7 mouse cellular contexts compared by ENCODE assay signal in the genomic region with DNA sequence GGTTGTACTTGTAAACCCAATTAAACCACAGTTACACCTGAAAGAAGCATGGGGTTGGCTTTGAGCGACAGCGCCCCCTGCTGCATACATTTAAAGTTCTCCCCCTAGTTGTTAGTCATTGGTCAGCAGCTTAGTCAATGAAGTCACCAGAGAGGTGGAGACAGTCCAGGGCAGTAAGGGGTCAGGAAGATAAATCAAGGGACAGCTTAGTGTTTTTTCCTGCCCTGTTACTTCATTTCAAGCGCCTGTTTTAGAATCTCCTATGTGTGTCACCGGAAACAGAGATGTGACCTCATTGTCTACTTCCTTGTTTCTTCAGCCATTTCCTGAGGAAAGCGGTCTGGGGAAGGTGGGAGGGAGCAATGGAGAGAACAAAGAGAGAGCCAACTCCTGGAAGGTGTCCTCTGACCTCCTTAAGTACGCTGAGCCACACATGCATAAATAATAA. TPM values are rescaled to one million over a fixed set of nuclear protein-coding genes. Genes with fewer than 3 reads are reported as not detected.
DNase-seq lines count a peak whose midpoint lies in the region; ATAC-seq lines count a peak whose summit lies in the region.

No protein-coding gene starts in this region.

- peak; percentile 63; the same call in 1 of the 2 replicates for ATAC-seq in erythroblast, adult 5-6 weeks (replicated peaks; ENCODE audit: low FRiP score, poor library complexity, severe bottlenecking)
- ATAC-seq in inflammation-experienced regulatory T-cells, adult 6 months = peak; percentile 58
- peak; percentile 60; the same call in 1 of the 2 replicates for ATAC-seq in liver, embryonic 15.5 days (ENCODE audit: insufficient read depth)

- no peak overlapping the region for H3K27ac ChIP-seq in liver, embryonic 15.5 days (replicated peaks)

- H3K27me3 ChIP-seq in liver, embryonic 15.5 days = no peaks in the 10 kb centered on the region

- no peaks in the 10 kb centered on the region for H3K9me3 ChIP-seq in liver, embryonic 15.5 days (replicated peaks)

- peak; percentile 79 for DNase-seq in urinary bladder, postnatal 14 days (ENCODE audit: low spot score)
- DNase-seq in urinary bladder, adult 2 months (ENCODE audit: low spot score) = no peak
- DNase-seq in adrenal gland, postnatal 14 days = peak; percentile 90
- DNase-seq in spleen, adult 18-20 months = peak; percentile 57 to 80

- H3K4me1 ChIP-seq in liver, embryonic 15.5 days (replicated peaks) = peaks cover 28% of the 10 kb centered on the region

- H3K36me3 ChIP-seq in liver, embryonic 15.5 days (replicated peaks) = no peaks in the 10 kb centered on the region

- no peak overlapping the region for H3K9ac ChIP-seq in liver, embryonic 15.5 days

- 13% methylated on average over 6 of the region's 6 CpGs for WGBS in liver, embryonic 15.5 days (ENCODE audit: insufficient replicate concordance)

- H3K4me3 ChIP-seq in liver, embryonic 15.5 days (replicated peaks) = no peak overlapping the region

- no peak overlapping the region for H3K4me2 ChIP-seq in liver, embryonic 15.5 days

RNA-seq across cellular contexts. Expression of a gene that starts 2.0 kb away (rescaled TPM):
- polyA plus RNA-seq in urinary bladder, adult 2 months (2012; rRNA removed) = 47.7 and 57.3 TPM in 2 replicates
- total RNA-seq in adrenal gland, postnatal 14 days (2021) = 36.9 and 67.6 TPM in 2 replicates
- 15.2 and 20.5 TPM in 2 replicates for total RNA-seq in erythroblast, adult 5-6 weeks (2015; ENCODE audit: low replicate concordance)
- total RNA-seq in erythroblast, adult 5-6 weeks (2017; ENCODE audit: low replicate concordance) = 16.7 and 18.1 TPM in 2 replicates
- 10 to 100 TPM; 37.5 to 56.4 (median 46.5) TPM for polyA plus RNA-seq in inflammation-experienced regulatory T-cells, adult 6 months (2017; shearing (Covaris generic))
- polyA plus RNA-seq in liver, embryonic 15.5 days (2015; fragmentation: Nextera tagmentation; extraction: Ambion mirVana) = 14.4 and 15.0 TPM in 2 replicates

RNA-seq across cellular contexts. Expression of a gene that starts 28.1 kb away (rescaled TPM):
- 128 and 150 TPM in 2 replicates for polyA plus RNA-seq in urinary bladder, adult 2 months (2012; rRNA removed)
- total RNA-seq in adrenal gland, postnatal 14 days (2021) = 222 and 252 TPM in 2 replicates
- total RNA-seq in erythroblast, adult 5-6 weeks (2015; ENCODE audit: low replicate concordance) = 80.3 and 91.8 TPM in 2 replicates
- 24.3 and 35.9 TPM in 2 replicates for total RNA-seq in erythroblast, adult 5-6 weeks (2017; ENCODE audit: low replicate concordance)
- polyA plus RNA-seq in inflammation-experienced regulatory T-cells, adult 6 months (2017; shearing (Covaris generic)) = 100 to 1,000 TPM; 131 to 197 (median 161) TPM
- 190 and 206 TPM in 2 replicates for polyA plus RNA-seq in liver, embryonic 15.5 days (2015; fragmentation: Nextera tagmentation; extraction: Ambion mirVana)

RNA-seq across cellular contexts. Expression of a gene that starts 49.2 kb away (rescaled TPM):
- polyA plus RNA-seq in urinary bladder, adult 2 months (2012; rRNA removed) = not detected in 2 replicates
- not detected in 2 replicates for total RNA-seq in adrenal gland, postnatal 14 days (2021)
- not detected in 2 replicates for total RNA-seq in erythroblast, adult 5-6 weeks (2015; ENCODE audit: low replicate concordance)
- total RNA-seq in erythroblast, adult 5-6 weeks (2017; ENCODE audit: low replicate concordance) = not detected in 2 replicates
- polyA plus RNA-seq in inflammation-experienced regulatory T-cells, adult 6 months (2017; shearing (Covaris generic)) = not detected
- not detected in 2 replicates for polyA plus RNA-seq in liver, embryonic 15.5 days (2015; fragmentation: Nextera tagmentation; extraction: Ambion mirVana)

RNA-seq across cellular contexts. Expression of a gene that starts 50.2 kb away (rescaled TPM):
- polyA plus RNA-seq in urinary bladder, adult 2 months (2012; rRNA removed) = 36.9 and 38.6 TPM in 2 replicates
- total RNA-seq in adrenal gland, postnatal 14 days (2021) = 70.3 and 75.3 TPM in 2 replicates
- 5.4 and 7.9 TPM in 2 replicates for total RNA-seq in erythroblast, adult 5-6 weeks (2015; ENCODE audit: low replicate concordance)
- total RNA-seq in erythroblast, adult 5-6 weeks (2017; ENCODE audit: low replicate concordance) = 5.7 and 10.0 TPM in 2 replicates
- polyA plus RNA-seq in inflammation-experienced regulatory T-cells, adult 6 months (2017; shearing (Covaris generic)) = 10 to 100 TPM in 2 of 3 experiments, 1 to 10 TPM in 1; 9.8 to 15.5 (median 12.1) TPM
- polyA plus RNA-seq in liver, embryonic 15.5 days (2015; fragmentation: Nextera tagmentation; extraction: Ambion mirVana) = 19.8 and 20.4 TPM in 2 replicates

RNA-seq across cellular contexts. Expression of a gene that starts 50.9 kb away (rescaled TPM):
- 124 and 134 TPM in 2 replicates for polyA plus RNA-seq in urinary bladder, adult 2 months (2012; rRNA removed)
- total RNA-seq in adrenal gland, postnatal 14 days (2021) = 133 and 138 TPM in 2 replicates
- 4.2 and 8.6 TPM in 2 replicates for total RNA-seq in erythroblast, adult 5-6 weeks (2015; ENCODE audit: low replicate concordance)
- 14.3 and 15.8 TPM in 2 replicates for total RNA-seq in erythroblast, adult 5-6 weeks (2017; ENCODE audit: low replicate concordance)
- 100 to 1,000 TPM; 149 to 189 (median 187) TPM for polyA plus RNA-seq in inflammation-experienced regulatory T-cells, adult 6 months (2017; shearing (Covaris generic))
- 104 and 112 TPM in 2 replicates for polyA plus RNA-seq in liver, embryonic 15.5 days (2015; fragmentation: Nextera tagmentation; extraction: Ambion mirVana)
